Mouse (Mus musculus): ENCODE results near the gene 3110009E18Rik. TPM values are rescaled to one million over a fixed set of nuclear protein-coding genes. Genes with fewer than 3 reads are reported as not detected.

Gene 3110009E18Rik
- polyA plus RNA-seq, 1 experiment, result 5.2 TPM

GRCm38 (mm10) chr1:120099483-120099882 is 21.5 kb upstream of the 3110009E18Rik start:
- H3K27ac ChIP-seq (ENCODE audit: insufficient read depth, low read length), result no peak overlapping the region
- TF ChIP-seq CTCF (IDR thresholded peaks at IDR 0.05; ENCODE audit: extremely low read depth, insufficient read depth, low read length) (no peak), POLR2A (IDR thresholded peaks at IDR 0.05; ENCODE audit: extremely low read depth, insufficient read depth, low read length) (no peak)
- H3K4me1 ChIP-seq (ENCODE audit: control insufficient read depth, insufficient read depth, low read length), result no peaks in the 10 kb centered on the region
- no peak overlapping the region for H3K4me3 ChIP-seq (ENCODE audit: insufficient read depth, low read length)

- TF ChIP-seq POLR2A (IDR thresholded peaks at IDR 0.05; ENCODE audit: extremely low read depth, insufficient read depth, low read length), result no peak
- TF ChIP-seq CTCF (IDR thresholded peaks at IDR 0.05; ENCODE audit: extremely low read depth, insufficient read depth, low read length), result no peak
Observed at GRCm38 (mm10) chr1:120100456-120101226, 20.3 kb upstream of the 3110009E18Rik start.

GRCm38 (mm10) chr1:120101227-120101609 is 19.8 kb upstream of the 3110009E18Rik start:
- TF ChIP-seq CTCF (IDR thresholded peaks at IDR 0.05; ENCODE audit: extremely low read depth, insufficient read depth, low read length), result no peak
- TF ChIP-seq POLR2A (IDR thresholded peaks at IDR 0.05; ENCODE audit: extremely low read depth, insufficient read depth, low read length), result no peak
- no peaks in the 10 kb centered on the region for H3K4me1 ChIP-seq (ENCODE audit: control insufficient read depth, insufficient read depth, low read length)
- no peak overlapping the region for H3K4me3 ChIP-seq (ENCODE audit: insufficient read depth, low read length)
- no peak overlapping the region for H3K27ac ChIP-seq (ENCODE audit: insufficient read depth, low read length)

More at GRCm38 (mm10) chr1:120100456-120101226, 20.3 kb upstream of the 3110009E18Rik start:
- no peak overlapping the region for H3K4me3 ChIP-seq (ENCODE audit: insufficient read depth, low read length)
- no peaks in the 10 kb centered on the region for H3K4me1 ChIP-seq (ENCODE audit: control insufficient read depth, insufficient read depth, low read length)
- H3K27ac ChIP-seq (ENCODE audit: insufficient read depth, low read length), result no peak overlapping the region

- H3K4me3 ChIP-seq (ENCODE audit: insufficient read depth, low read length), result no peak overlapping the region
- no peak for TF ChIP-seq CTCF (IDR thresholded peaks at IDR 0.05; ENCODE audit: extremely low read depth, insufficient read depth, low read length)
- no peak for TF ChIP-seq POLR2A (IDR thresholded peaks at IDR 0.05; ENCODE audit: extremely low read depth, insufficient read depth, low read length)
- H3K4me1 ChIP-seq (ENCODE audit: control insufficient read depth, insufficient read depth, low read length), result no peaks in the 10 kb centered on the region
- H3K27ac ChIP-seq (ENCODE audit: insufficient read depth, low read length), result no peak overlapping the region
Observed at GRCm38 (mm10) chr1:120105556-120105959, 15.4 kb upstream of the 3110009E18Rik start.

GRCm38 (mm10) chr1:120109741-120110432 is 11.1 kb upstream of the 3110009E18Rik start:
- Histone ChIP-seq H3K27ac (ENCODE audit: insufficient read depth, low read length) (no peak overlapping the region), H3K4me3 (ENCODE audit: insufficient read depth, low read length) (no peak overlapping the region), H3K4me1 (ENCODE audit: control insufficient read depth, insufficient read depth, low read length) (no peaks in the 10 kb centered on the region)
- TF ChIP-seq CTCF (IDR thresholded peaks at IDR 0.05; ENCODE audit: extremely low read depth, insufficient read depth, low read length), result no peak
- no peak for TF ChIP-seq POLR2A (IDR thresholded peaks at IDR 0.05; ENCODE audit: extremely low read depth, insufficient read depth, low read length)

- Histone ChIP-seq H3K4me3 (ENCODE audit: insufficient read depth, low read length) (no peak overlapping the region), H3K27ac (ENCODE audit: insufficient read depth, low read length) (no peak overlapping the region), H3K4me1 (ENCODE audit: control insufficient read depth, insufficient read depth, low read length) (no peaks in the 10 kb centered on the region)
- TF ChIP-seq CTCF (IDR thresholded peaks at IDR 0.05; ENCODE audit: extremely low read depth, insufficient read depth, low read length) (no peak), POLR2A (IDR thresholded peaks at IDR 0.05; ENCODE audit: extremely low read depth, insufficient read depth, low read length) (no peak)
Observed at GRCm38 (mm10) chr1:120111766-120112165, 9.2 kb upstream of the 3110009E18Rik start.

- no peaks in the 10 kb centered on the region for H3K4me1 ChIP-seq (ENCODE audit: control insufficient read depth, insufficient read depth, low read length)
- TF ChIP-seq POLR2A (IDR thresholded peaks at IDR 0.05; ENCODE audit: extremely low read depth, insufficient read depth, low read length) (no peak), CTCF (IDR thresholded peaks at IDR 0.05; ENCODE audit: extremely low read depth, insufficient read depth, low read length) (no peak)
- H3K27ac ChIP-seq (ENCODE audit: insufficient read depth, low read length), result no peak overlapping the region
Observed at GRCm38 (mm10) chr1:120112251-120113187, 8.5 kb upstream of the 3110009E18Rik start.

DNA sequence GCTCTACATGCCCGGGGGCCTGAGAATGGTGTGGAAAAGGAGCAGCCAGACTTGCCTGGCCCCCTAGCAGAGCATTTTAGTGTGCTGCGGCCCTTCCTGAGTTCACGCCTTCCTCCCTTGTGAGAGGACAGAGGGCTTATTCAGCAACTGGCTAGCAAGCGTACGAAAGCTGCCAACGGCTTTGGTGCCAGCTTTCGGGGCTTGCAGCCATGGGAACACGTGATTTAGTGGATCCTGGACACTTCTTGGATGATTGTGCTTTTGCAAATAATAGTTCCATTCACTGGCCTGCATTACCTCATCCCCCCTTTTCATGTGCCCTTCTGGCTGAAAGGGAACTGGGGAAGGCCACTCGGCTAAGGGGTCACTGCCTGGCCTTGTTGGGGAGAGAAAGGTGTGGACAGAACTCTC is 5.3 kb upstream of the 3110009E18Rik start:
- TF ChIP-seq POLR2A (IDR thresholded peaks at IDR 0.05; ENCODE audit: extremely low read depth, insufficient read depth, low read length) (no peak), CTCF (IDR thresholded peaks at IDR 0.05; ENCODE audit: extremely low read depth, insufficient read depth, low read length) (no peak)
- Histone ChIP-seq H3K4me1 (ENCODE audit: control insufficient read depth, insufficient read depth, low read length) (no peaks in the 10 kb centered on the region), H3K27ac (ENCODE audit: insufficient read depth, low read length) (0 out of 2 replicates have a peak overlapping the region, but pooled peaks have one; percentile 82), H3K4me3 (ENCODE audit: insufficient read depth, low read length) (no peak overlapping the region)

More at GRCm38 (mm10) chr1:120112251-120113187, 8.5 kb upstream of the 3110009E18Rik start:
- H3K4me3 ChIP-seq (ENCODE audit: insufficient read depth, low read length), result no peak overlapping the region

DNA sequence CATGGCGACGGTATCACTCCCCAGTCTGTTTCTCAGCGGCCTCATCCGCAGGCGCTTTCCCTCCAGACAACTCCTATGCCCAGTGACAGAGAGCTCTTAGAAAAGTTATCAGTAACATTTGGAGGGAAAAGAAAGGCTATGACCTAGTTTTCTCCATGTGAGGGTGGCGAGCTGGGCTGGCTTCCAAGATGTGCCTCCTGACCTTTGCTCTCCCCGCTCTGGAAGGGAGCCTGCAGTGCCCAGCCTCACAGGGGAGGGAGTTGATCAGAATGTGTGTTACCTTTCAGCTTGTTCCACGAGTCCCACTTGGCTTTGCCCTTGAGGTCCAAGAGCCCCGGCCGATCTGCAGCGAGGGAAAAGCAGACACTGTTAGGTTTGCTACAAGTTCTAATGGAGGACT is 4.9 kb upstream of the 3110009E18Rik start:
- Histone ChIP-seq H3K27ac (ENCODE audit: insufficient read depth, low read length) (peak overlapping the region; percentile 48), H3K4me3 (ENCODE audit: insufficient read depth, low read length) (no peak overlapping the region), H3K4me1 (ENCODE audit: control insufficient read depth, insufficient read depth, low read length) (no peaks in the 10 kb centered on the region)
- TF ChIP-seq CTCF (IDR thresholded peaks at IDR 0.05; ENCODE audit: extremely low read depth, insufficient read depth, low read length), result no peak
- TF ChIP-seq POLR2A (IDR thresholded peaks at IDR 0.05; ENCODE audit: extremely low read depth, insufficient read depth, low read length), result no peak

All from cortical plate, adult 2 months (tissue).